Mouse (Mus musculus): ENCODE results near the gene Lck.

Lck gene

GRCm38 (mm10) chr4:129584884-129585608 is 11.6 kb upstream of the Lck start:
- DNase-seq: peak; percentile 81 to 83

- no peak for DNase-seq
Observed at GRCm38 (mm10) chr4:129584370-129584769, 10.9 kb upstream of the Lck start.

GRCm38 (mm10) chr4:129582251-129582650 is 8.8 kb upstream of the Lck start:
- DNase-seq: no peak

GRCm38 (mm10) chr4:129580347-129580746 is 6.9 kb upstream of the Lck start:
- peak; percentile 38 to 41 for DNase-seq

GRCm38 (mm10) chr4:129578466-129578865 is 5.0 kb upstream of the Lck start, which contains the start of gene Fam167b:
Gene Fam167b, minus strand, starts transcription at chr4:129578549.
- no peak for DNase-seq

- DNase-seq: no peak
Observed at GRCm38 (mm10) chr4:129577688-129578087, 4.2 kb upstream of the Lck start.

GRCm38 (mm10) chr4:129576863-129577491 is 3.5 kb upstream of the Lck start:
- peak; percentile 41 to 47 for DNase-seq

- DNase-seq: no peak
Observed at GRCm38 (mm10) chr4:129575171-129575844, 1.9 kb upstream of the Lck start.

- DNase-seq: no peak
Observed at GRCm38 (mm10) chr4:129573093-129573370, 409 bp downstream of the Lck start.

- DNase-seq: no peak
Observed at GRCm38 (mm10) chr4:129572236-129573092, 977 bp downstream of the Lck start.

GRCm38 (mm10) chr4:129571551-129572084 is 1.8 kb downstream of the Lck start:
- no peak for DNase-seq

- DNase-seq: no peak
Observed at GRCm38 (mm10) chr4:129570028-129570427, 3.4 kb downstream of the Lck start.

GRCm38 (mm10) chr4:129568366-129568765 is 5.1 kb downstream of the Lck start:
- DNase-seq: no peak

GRCm38 (mm10) chr4:129565139-129565538 is 8.3 kb downstream of the Lck start:
- DNase-seq: no peak

GRCm38 (mm10) chr4:129563718-129564117 is 9.7 kb downstream of the Lck start:
- no peak for DNase-seq

- no peak for DNase-seq
Observed at GRCm38 (mm10) chr4:129561184-129561583, 12.3 kb downstream of the Lck start.

GRCm38 (mm10) chr4:129558321-129558955 is 15.0 kb downstream of the Lck start:
- DNase-seq: no peak

GRCm38 (mm10) chr4:129557256-129557808 is 16.1 kb downstream of the Lck start:
- no peak for DNase-seq

- peak; percentile 70 to 82 for DNase-seq
Observed at GRCm38 (mm10) chr4:129556532-129557223, 16.8 kb downstream of the Lck start.

GRCm38 (mm10) chr4:129555862-129556531 is 17.4 kb downstream of the Lck start:
- DNase-seq: no peak

- DNase-seq: peak; percentile 62 to 63
Observed at GRCm38 (mm10) chr4:129555421-129555861, 18.0 kb downstream of the Lck start.
